ENCODE assay signal across 9 mouse cellular contexts in genomic region chr12:25785646-25786606, GRCm38 (mm10).
DNase-seq lines count a peak whose midpoint lies in the region; ATAC-seq and TF ChIP-seq lines count a peak whose summit lies in the region.
"Had no signal": no experiment of that assay in that cellular context is flagged by ENCODE, and none has a peak within 500 bp of the region (broad histone marks: within the 10 kb centered on the region; RNA-seq: fewer than 3 reads in every experiment).

No protein-coding gene starts in this region.

- H3K9me3 ChIP-seq in heart, embryonic 12.5 days (replicated peaks): no peaks in the 10 kb centered on the region
- H3K9me3 ChIP-seq in stomach, embryonic 15.5 days: no peaks in the 10 kb centered on the region
- H3K9me3 ChIP-seq: liver, embryonic 13.5 days had no signal

- TF ChIP-seq CTCF in thymus, adult 2 months (IDR thresholded peaks at IDR 0.05; ENCODE audit: borderline replicate concordance, control insufficient read depth, extremely low read depth, insufficient read depth, low read length, poor library complexity): no peak

- no peaks in the 10 kb centered on the region for H3K27me3 ChIP-seq in heart, embryonic 12.5 days (replicated peaks)
- H3K27me3 ChIP-seq in stomach, embryonic 15.5 days (replicated peaks): no peaks in the 10 kb centered on the region
- no peaks in the 10 kb centered on the region for H3K27me3 ChIP-seq in thymus, adult 2 months (ENCODE audit: control insufficient read depth, insufficient read depth, low read length)
- H3K27me3 ChIP-seq: liver, embryonic 13.5 days had no signal

- ATAC-seq in heart, embryonic 12.5 days (ENCODE audit: insufficient number of reproducible peaks, low FRiP score): peak; percentile 73
- peak; percentile 58; the same call in 1 of the 2 replicates for ATAC-seq in stomach, embryonic 15.5 days (ENCODE audit: insufficient read depth, low FRiP score, low read depth)

- no peak overlapping the region for H3K9ac ChIP-seq in heart, embryonic 12.5 days
- no peak overlapping the region for H3K9ac ChIP-seq in stomach, embryonic 15.5 days
- H3K9ac ChIP-seq: liver, embryonic 13.5 days had no signal

- no peak overlapping the region for H3K4me3 ChIP-seq in heart, embryonic 12.5 days
- no peak overlapping the region for H3K4me3 ChIP-seq in stomach, embryonic 15.5 days (replicated peaks)
- no peak overlapping the region for H3K4me3 ChIP-seq in thymus, adult 2 months (ENCODE audit: control insufficient read depth, insufficient read depth, low read length)
- H3K4me3 ChIP-seq: liver, embryonic 13.5 days had no signal

- TF ChIP-seq POLR2A in thymus, adult 2 months (IDR thresholded peaks at IDR 0.05; ENCODE audit: control insufficient read depth, extremely low read depth, insufficient read depth, low read length, poor library complexity): no peak

- no peak overlapping the region for H3K4me2 ChIP-seq in heart, embryonic 12.5 days
- H3K4me2 ChIP-seq in stomach, embryonic 15.5 days: no peak overlapping the region
- H3K4me2 ChIP-seq: liver, embryonic 13.5 days had no signal

- H3K36me3 ChIP-seq in heart, embryonic 12.5 days: no peaks in the 10 kb centered on the region
- H3K36me3 ChIP-seq in stomach, embryonic 15.5 days: no peaks in the 10 kb centered on the region
- H3K36me3 ChIP-seq in thymus, adult 2 months (ENCODE audit: control insufficient read depth, insufficient read depth, low read length): no peaks in the 10 kb centered on the region
- H3K36me3 ChIP-seq: liver, embryonic 13.5 days had no signal

- no peak overlapping the region for H3K27ac ChIP-seq in heart, embryonic 12.5 days (ENCODE audit: poor library complexity, severe bottlenecking)
- no peak overlapping the region for H3K27ac ChIP-seq in stomach, embryonic 15.5 days
- no peak overlapping the region for H3K27ac ChIP-seq in thymus, adult 2 months (ENCODE audit: control insufficient read depth, insufficient read depth, low read length)
- H3K27ac ChIP-seq: liver, embryonic 13.5 days had no signal

- DNase-seq in heart, postnatal 25 days (ENCODE audit: low spot score): no peak
- DNase-seq in right cerebral cortex, postnatal 4 days: peak; percentile 10
- DNase-seq in right cerebral cortex, postnatal 10 days (ENCODE audit: low spot score in 2 of 2): no peak
- DNase-seq in heart, postnatal 14 days: peak; percentile 15 to 16
- DNase-seq in T-cell, adult 2 months (ENCODE audit: low spot score): no peak
- no peak for DNase-seq in thymus, adult 2 months
- DNase-seq: liver, embryonic 13.5 days had no signal

- no peaks in the 10 kb centered on the region; the same call in 1 of the 2 replicates for H3K4me1 ChIP-seq in heart, embryonic 12.5 days (replicated peaks)
- H3K4me1 ChIP-seq in stomach, embryonic 15.5 days: no peaks in the 10 kb centered on the region
- H3K4me1 ChIP-seq in thymus, adult 2 months (replicated peaks; ENCODE audit: control insufficient read depth, insufficient read depth, low read length): peaks cover 13% of the 10 kb centered on the region
- H3K4me1 ChIP-seq: liver, embryonic 13.5 days had no signal

- intact Hi-C loops in heart, postnatal 25 days (cut with DNase I): no loop called here
- intact Hi-C loops in heart, postnatal 14 days (cut with DNase I): no loop called here

- 59% methylated on average over 18 of the region's 18 CpGs for WGBS in heart, embryonic 12.5 days
- WGBS in stomach, embryonic 15.5 days: 66% methylated on average over 18 of the region's 18 CpGs
- WGBS in thymus, adult 2 months: 89% methylated on average over 18 of the region's 18 CpGs

Comparison
In these comparisons a context has a peak if more than half of its experiments do, and no peak if none do; other contexts are left out.
1. DNase-seq: peak in right cerebral cortex, postnatal 4 days (single experiment) and heart, postnatal 14 days (2 of 2); none in heart, postnatal 25 days (single experiment), right cerebral cortex, postnatal 10 days (0 of 2), T-cell, adult 2 months (single experiment) and thymus, adult 2 months (single experiment).